ENCODE assay signal across 9 mouse cellular contexts in the genomic region with DNA sequence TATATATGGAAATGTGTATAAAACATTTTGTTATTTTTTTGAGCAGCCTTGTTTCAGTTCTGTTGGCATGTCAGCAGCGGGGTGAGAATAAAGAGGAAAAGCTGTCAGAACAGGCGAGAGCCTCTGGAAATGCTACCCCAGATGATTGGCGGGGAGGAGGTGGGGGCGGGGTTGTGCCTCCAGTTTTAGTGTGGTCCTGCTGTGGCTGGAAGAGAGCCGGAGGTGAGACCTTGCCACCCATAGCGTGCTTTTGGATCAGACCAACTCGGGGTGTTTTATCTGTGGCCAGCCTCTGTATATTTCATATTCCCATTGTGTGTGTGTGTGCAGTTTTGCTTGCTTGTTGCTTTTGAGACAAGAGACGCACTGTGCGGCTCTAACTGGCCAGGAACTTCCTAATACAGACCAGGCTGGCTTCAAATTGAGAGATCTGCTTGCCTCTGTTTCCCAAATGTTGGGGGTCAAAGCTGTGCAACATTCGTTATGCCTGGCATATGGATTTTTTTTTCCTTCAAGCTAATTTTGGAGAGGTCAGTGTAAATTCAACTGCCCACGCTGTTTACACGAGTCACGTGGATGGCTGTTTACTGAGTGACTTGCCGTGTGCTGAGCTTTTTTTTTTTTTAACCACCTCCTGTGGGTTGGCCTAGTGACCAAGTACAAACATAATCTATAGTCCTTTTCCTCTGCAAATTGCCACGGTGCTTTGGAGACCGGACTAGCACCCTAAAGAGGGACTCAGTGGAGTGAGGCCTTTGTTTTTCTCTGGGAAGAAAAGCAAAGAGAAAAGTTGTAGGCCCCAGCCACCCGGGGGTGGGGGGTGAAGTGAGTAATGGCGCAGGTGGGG. TPM values are rescaled to one million over a fixed set of nuclear protein-coding genes. Genes with fewer than 3 reads are reported as not detected.
DNase-seq lines count a peak whose midpoint lies in the region; ATAC-seq and TF ChIP-seq lines count a peak whose summit lies in the region.
"Had no signal": no experiment of that assay in that cellular context is flagged by ENCODE, and none has a peak within 500 bp of the region (broad histone marks: within the 10 kb centered on the region; RNA-seq: fewer than 3 reads in every experiment).

No protein-coding gene starts in this region.

- peaks cover 70% of the 10 kb centered on the region for H3K4me1 ChIP-seq in megakaryocyte, embryonic 14.5 days
- H3K4me1 ChIP-seq in forebrain, embryonic 14.5 days (ENCODE audit: control insufficient read depth, insufficient read depth, low read length): peaks cover 12% of the 10 kb centered on the region
- H3K4me1 ChIP-seq in liver, adult 2 months (ENCODE audit: control insufficient read depth, insufficient read depth, low read length): peaks cover 9% of the 10 kb centered on the region
- peaks cover 32% of the 10 kb centered on the region for H3K4me1 ChIP-seq in stomach, embryonic 14.5 days (ENCODE audit: control insufficient read depth, insufficient read depth, low read length)

- no peak for TF ChIP-seq CTCF in liver, adult 2 months (IDR thresholded peaks at IDR 0.05; ENCODE audit: low read depth, low read length)
- TF ChIP-seq CTCF in left cerebral cortex, adult 2 months (IDR thresholded peaks at IDR 0.05): no peak

- no peaks in the 10 kb centered on the region for H3K9me3 ChIP-seq in megakaryocyte, embryonic 14.5 days
- H3K9me3 ChIP-seq in forebrain, embryonic 14.5 days (replicated peaks; ENCODE audit: control insufficient read depth, low read length): no peaks in the 10 kb centered on the region
- no peaks in the 10 kb centered on the region for H3K9me3 ChIP-seq in stomach, embryonic 14.5 days (ENCODE audit: control insufficient read depth, low read depth, low read length)

- H3K79me2 ChIP-seq in liver, adult 2 months (ENCODE audit: control insufficient read depth, insufficient read depth, low read length): peaks cover 3% of the 10 kb centered on the region; the same call in 1 of the 2 replicates

- whole genome bisulfite sequencing in forebrain, embryonic 14.5 days: 31% methylated on average over 18 of the region's 18 CpGs
- 14% methylated on average over 18 of the region's 18 CpGs for WGBS in liver, adult 2 months
- WGBS in stomach, embryonic 14.5 days: 32% methylated on average over 18 of the region's 18 CpGs

- peak overlapping the region; percentile 1; the same call in 1 of the 2 replicates for H3K4me2 ChIP-seq in forebrain, embryonic 14.5 days (ENCODE audit: low read length)
- peak overlapping the region; percentile 95 for H3K4me2 ChIP-seq in stomach, embryonic 14.5 days (replicated peaks; ENCODE audit: low read depth, low read length)

- peaks cover 37% of the 10 kb centered on the region for H3K36me3 ChIP-seq in megakaryocyte, embryonic 14.5 days (replicated peaks; ENCODE audit: low read length)
- no peaks in the 10 kb centered on the region for H3K36me3 ChIP-seq in forebrain, embryonic 14.5 days (ENCODE audit: control insufficient read depth, insufficient read depth, low read length)
- H3K36me3 ChIP-seq in liver, adult 2 months (ENCODE audit: control insufficient read depth, insufficient read depth, low read length): no peaks in the 10 kb centered on the region
- H3K36me3 ChIP-seq in stomach, embryonic 14.5 days (ENCODE audit: control insufficient read depth, insufficient read depth, low read length): no peaks in the 10 kb centered on the region

- intact Hi-C loops in left cerebral cortex, adult 2 months (cut with DNase I): loop anchor here (5.0 kb wide), 2 partner anchors 59 to 329 kb away; no protein-coding TSS in a partner anchor

- H3K4me3 ChIP-seq in megakaryocyte, embryonic 14.5 days (replicated peaks): peak overlapping the region; percentile 98
- H3K4me3 ChIP-seq in forebrain, embryonic 14.5 days (ENCODE audit: low read depth, low read length): no peak overlapping the region
- peak overlapping the region; percentile 10; the same call in 1 of the 2 replicates for H3K4me3 ChIP-seq in liver, adult 2 months (ENCODE audit: insufficient read depth, low read depth, low read length)
- no peak overlapping the region for H3K4me3 ChIP-seq in stomach, embryonic 14.5 days (ENCODE audit: low read depth, low read length)
- no peak overlapping the region; the same call in 1 of the 2 replicates for H3K4me3 ChIP-seq in left cerebral cortex, adult 2 months
- H3K4me3 ChIP-seq: myocyte had no signal

- ATAC-seq in megakaryocyte, adult 5-6 weeks (ENCODE audit: poor library complexity, severe bottlenecking): no peak
- no peak for ATAC-seq in forebrain, embryonic 14.5 days
- no peak for ATAC-seq in stomach, embryonic 14.5 days (ENCODE audit: insufficient number of reproducible peaks, insufficient read depth, low FRiP score, low read depth)

- H3K27me3 ChIP-seq in megakaryocyte, embryonic 14.5 days (replicated peaks): peaks cover 6% of the 10 kb centered on the region
- peaks cover 23% of the 10 kb centered on the region for H3K27me3 ChIP-seq in forebrain, embryonic 14.5 days (replicated peaks; ENCODE audit: control insufficient read depth, insufficient read depth, low read length)
- H3K27me3 ChIP-seq in liver, adult 2 months (ENCODE audit: control insufficient read depth, insufficient read depth, low read length): no peaks in the 10 kb centered on the region
- H3K27me3 ChIP-seq in stomach, embryonic 14.5 days (ENCODE audit: control insufficient read depth, insufficient read depth, low read length): no peaks in the 10 kb centered on the region

- no peak overlapping the region for H3K27ac ChIP-seq in forebrain, embryonic 14.5 days (ENCODE audit: low read depth, low read length)
- H3K27ac ChIP-seq in liver, adult 2 months (replicated peaks; ENCODE audit: insufficient read depth, low read depth, low read length): peak overlapping the region; percentile 53
- H3K27ac ChIP-seq in stomach, embryonic 14.5 days (ENCODE audit: low read length): 0 out of 2 replicates have a peak overlapping the region, but pooled peaks have one; percentile 40
- no peak overlapping the region for H3K27ac ChIP-seq in left cerebral cortex, adult 2 months

- no peak for DNase-seq in forebrain, embryonic 14.5 days (ENCODE audit: low spot score)
- DNase-seq in liver, adult 2 months (ENCODE audit: extremely low read depth, low read depth, low spot score): peak; percentile 86
- DNase-seq in ovary, postnatal 14 days (ENCODE audit: low spot score): no peak
- no peak for DNase-seq in adrenal gland, adult 18-20 months (ENCODE audit: low spot score in 2 of 2)
- no peak for DNase-seq in left cerebral cortex, adult 2 months (ENCODE audit: extremely low spot score in 1 of 2, low spot score in 2 of 2)

- TF ChIP-seq POLR2A in liver, adult 2 months (IDR thresholded peaks at IDR 0.05; ENCODE audit: extremely low read depth, insufficient read depth, low read length): no peak

- H3K9ac ChIP-seq in forebrain, embryonic 14.5 days (ENCODE audit: low read length): peak overlapping the region; percentile 29; the same call in 1 of the 2 replicates
- H3K9ac ChIP-seq in liver, adult 2 months (ENCODE audit: low read depth, low read length): peak overlapping the region; percentile 42; the same call in 1 of the 2 replicates
- H3K9ac ChIP-seq in stomach, embryonic 14.5 days (replicated peaks; ENCODE audit: low read depth, low read length): no peak overlapping the region

RNA-seq across cellular contexts. Expression of a gene that starts 3.4 kb away (rescaled TPM):
- 60.0 and 108 TPM in 2 replicates for polyA plus RNA-seq in megakaryocyte, embryonic 14.5 days (2012; ENCODE audit: insufficient read depth, low replicate concordance)
- 4.6 and 4.7 TPM in 2 replicates for total RNA-seq in megakaryocyte, adult 5-6 weeks (2015)
- 7.9 and 9.3 TPM in 2 replicates for total RNA-seq in megakaryocyte, adult 5-6 weeks (2017)
- 6.1 and 6.7 TPM in 2 replicates for polyA plus RNA-seq in forebrain, embryonic 14.5 days (2014; fragmentation: Nextera tagmentation; extraction: Ambion mirVana)
- 4.2 and 6.7 TPM in 2 replicates for total RNA-seq in liver, adult 2 months (2014; rRNA removed)
- polyA plus RNA-seq in liver, adult 2 months (2012; rRNA removed): 4.4 and 4.7 TPM in 2 replicates
- polyA plus RNA-seq in stomach, embryonic 14.5 days (2014; fragmentation: Nextera tagmentation; extraction: Ambion mirVana): 9.7 and 11.3 TPM in 2 replicates
- total RNA-seq in adrenal gland, adult 18-20 months (2021): 10 to 100 TPM; 24.6 to 30.9 TPM
- 10 to 100 TPM; 17.3 to 18.1 TPM for total RNA-seq in left cerebral cortex, adult 2 months (2021)

RNA-seq across cellular contexts. Expression of a gene that starts 15.5 kb away (rescaled TPM):
- 0.74 and 5.8 TPM in 2 replicates for polyA plus RNA-seq in megakaryocyte, embryonic 14.5 days (2012; ENCODE audit: insufficient read depth, low replicate concordance)
- total RNA-seq in megakaryocyte, adult 5-6 weeks (2015): 19.2 and 19.9 TPM in 2 replicates
- total RNA-seq in megakaryocyte, adult 5-6 weeks (2017): 38.2 and 42.9 TPM in 2 replicates
- polyA plus RNA-seq in forebrain, embryonic 14.5 days (2014; fragmentation: Nextera tagmentation; extraction: Ambion mirVana): 59.1 and 62.3 TPM in 2 replicates
- 8.3 and 10.0 TPM in 2 replicates for total RNA-seq in liver, adult 2 months (2014; rRNA removed)
- 6.9 and 9.5 TPM in 2 replicates for polyA plus RNA-seq in liver, adult 2 months (2012; rRNA removed)
- 65.0 and 66.0 TPM in 2 replicates for polyA plus RNA-seq in stomach, embryonic 14.5 days (2014; fragmentation: Nextera tagmentation; extraction: Ambion mirVana)
- total RNA-seq in adrenal gland, adult 18-20 months (2021): 10 to 100 TPM; 38.5 to 39.5 TPM
- total RNA-seq in left cerebral cortex, adult 2 months (2021): 10 to 100 TPM; 21.2 to 23.2 TPM

RNA-seq across cellular contexts. Expression of a gene that starts 52.3 kb away (rescaled TPM):
- polyA plus RNA-seq in megakaryocyte, embryonic 14.5 days (2012; ENCODE audit: insufficient read depth, low replicate concordance): 0.45 TPM in 1 of 2 replicates, not detected in the other
- total RNA-seq in megakaryocyte, adult 5-6 weeks (2015): not detected in 2 replicates
- 0.04 TPM in 2 replicates for total RNA-seq in megakaryocyte, adult 5-6 weeks (2017)
- polyA plus RNA-seq in forebrain, embryonic 14.5 days (2014; fragmentation: Nextera tagmentation; extraction: Ambion mirVana): 57.5 and 62.4 TPM in 2 replicates
- total RNA-seq in liver, adult 2 months (2014; rRNA removed): 1.2 and 1.3 TPM in 2 replicates
- 0.80 and 2.0 TPM in 2 replicates for polyA plus RNA-seq in liver, adult 2 months (2012; rRNA removed)
- 15.2 and 16.0 TPM in 2 replicates for polyA plus RNA-seq in stomach, embryonic 14.5 days (2014; fragmentation: Nextera tagmentation; extraction: Ambion mirVana)
- 1 to 10 TPM; 3.7 to 4.2 TPM for total RNA-seq in adrenal gland, adult 18-20 months (2021)
- total RNA-seq in left cerebral cortex, adult 2 months (2021): 10 to 100 TPM; 69.9 to 74.0 TPM

Comparison
In these comparisons a context has a peak if more than half of its experiments do, and no peak if none do; other contexts are left out.
1. H3K4me3 ChIP-seq: peak in megakaryocyte, embryonic 14.5 days (single experiment) and liver, adult 2 months (single experiment); none in forebrain, embryonic 14.5 days (single experiment), stomach, embryonic 14.5 days (single experiment) and left cerebral cortex, adult 2 months (single experiment).
2. H3K27ac ChIP-seq: peak in liver, adult 2 months (single experiment) and stomach, embryonic 14.5 days (single experiment); none in forebrain, embryonic 14.5 days (single experiment) and left cerebral cortex, adult 2 months (single experiment).
3. RNA of a gene that starts 52.3 kb away (total RNA-seq): 69.9 to 74.0 TPM in left cerebral cortex, adult 2 months; 3.7 to 4.2 TPM in adrenal gland, adult 18-20 months, 1.2 to 1.3 TPM in liver, adult 2 months and 0.04 TPM in megakaryocyte, adult 5-6 weeks; every median in the first group is over 10 times any median in the second.